Mouse (Mus musculus) gastrocnemius, postnatal 25 days (tissue): Measurements from ENCODE around the gene Tacc2. TPM values are rescaled to one million over a fixed set of nuclear protein-coding genes. Genes with fewer than 3 reads are reported as not detected.

Experiments used
- DNase-seq: peaks from one replicate; pipeline ENCODE4 v3.0.0; 2022
- total RNA-seq, 2 experiments: library from RNA; stranded (reverse); gene quantifications; 1 replicate in 1 of 2; 2 replicates in 1 of 2; pipeline ENCODE4 v1.2.3; 2021

The Tacc2 gene
- total RNA-seq, 2 experiments from 2014 or later: 422 to 535 TPM

- no peak for DNase-seq
These were observed 113.6 kb downstream of the Tacc2 start for GRCm38 (mm10) chr7:130690869-130691268.

GRCm38 (mm10) chr7:130691931-130692330, 114.7 kb downstream of the Tacc2 start:
- no peak for DNase-seq

- DNase-seq: peak; percentile 34
These were observed 115.2 kb downstream of the Tacc2 start for GRCm38 (mm10) chr7:130692392-130692942.

GRCm38 (mm10) chr7:130692943-130693799, 115.9 kb downstream of the Tacc2 start:
- no peak for DNase-seq

GRCm38 (mm10) chr7:130693800-130694193, 116.6 kb downstream of the Tacc2 start:
- DNase-seq: no peak

- no peak for DNase-seq
These were observed 118.6 kb downstream of the Tacc2 start for GRCm38 (mm10) chr7:130695669-130696338.

- no peak for DNase-seq
These were observed 119.4 kb downstream of the Tacc2 start for GRCm38 (mm10) chr7:130696347-130697234.

- no peak for DNase-seq
These were observed 121.2 kb downstream of the Tacc2 start for GRCm38 (mm10) chr7:130698480-130698879.

GRCm38 (mm10) chr7:130701336-130701735, 124.1 kb downstream of the Tacc2 start:
- DNase-seq: no peak

- DNase-seq: no peak
These were observed 128.0 kb downstream of the Tacc2 start for GRCm38 (mm10) chr7:130705230-130705629.

- no peak for DNase-seq
These were observed 131.7 kb downstream of the Tacc2 start for GRCm38 (mm10) chr7:130708940-130709339.

GRCm38 (mm10) chr7:130709372-130710274, 132.4 kb downstream of the Tacc2 start:
- no peak for DNase-seq

GRCm38 (mm10) chr7:130711851-130712250, 134.6 kb downstream of the Tacc2 start:
- no peak for DNase-seq

GRCm38 (mm10) chr7:130713319-130713718, 136.1 kb downstream of the Tacc2 start:
- DNase-seq: no peak

GRCm38 (mm10) chr7:130715467-130715866, 138.2 kb downstream of the Tacc2 start:
- DNase-seq: no peak

- no peak for DNase-seq
These were observed 139.1 kb downstream of the Tacc2 start for GRCm38 (mm10) chr7:130716341-130716740.

- no peak for DNase-seq
These were observed 139.8 kb downstream of the Tacc2 start for GRCm38 (mm10) chr7:130716989-130717388.

- no peak for DNase-seq
These were observed 142.8 kb downstream of the Tacc2 start for GRCm38 (mm10) chr7:130719931-130720598.

- no peak for DNase-seq
These were observed 143.6 kb downstream of the Tacc2 start for GRCm38 (mm10) chr7:130720646-130721335.

- no peak for DNase-seq
These were observed 148.9 kb downstream of the Tacc2 start for GRCm38 (mm10) chr7:130726185-130726584.
